Mouse (Mus musculus): ENCODE measurements around the gene Tekt5. TPM values are rescaled to one million over a fixed set of nuclear protein-coding genes. Genes with fewer than 3 reads are reported as not detected.
A peak's percentile ranks its signal among the peaks of the same experiment; 100 is the strongest.

Gene Tekt5
- polyA plus RNA-seq, 1 experiment from 2014 or later, result 18.3 TPM

DNA sequence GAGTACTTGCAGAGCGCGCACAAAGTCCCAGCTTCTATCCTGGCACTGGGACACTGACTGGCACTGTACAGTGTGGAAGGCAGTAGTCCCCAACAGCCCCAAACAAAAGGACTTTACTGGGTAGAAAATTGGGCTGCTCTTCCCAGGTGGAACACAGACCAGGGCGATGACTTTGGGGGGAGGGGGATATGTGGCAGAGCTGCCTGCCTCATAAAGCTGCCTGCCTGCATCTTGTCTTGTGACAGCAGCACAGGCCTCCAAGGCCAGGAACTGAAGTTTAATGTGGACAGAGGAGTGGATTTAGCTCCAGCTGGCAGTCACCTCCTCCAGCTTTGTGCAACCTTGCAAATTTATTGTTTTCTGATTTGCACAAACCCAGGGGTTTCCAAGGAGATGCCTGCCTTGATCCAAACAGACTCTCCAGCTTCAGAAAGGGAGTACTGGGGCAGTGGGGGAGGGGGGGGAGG is 25.8 kb downstream of the Tekt5 start:
- no peaks in the 10 kb centered on the region for H3K27me3 ChIP-seq (ENCODE audit: control insufficient read depth, insufficient read depth, low read depth, low read length)
- peak; percentile 56 for ATAC-seq
- no peak overlapping the region for H3K4me3 ChIP-seq (ENCODE audit: low read depth, low read length)
- H3K4me2 ChIP-seq (ENCODE audit: low read length), result no peak overlapping the region
- no peaks in the 10 kb centered on the region; the same call in 1 of the 2 replicates for H3K4me1 ChIP-seq (ENCODE audit: control insufficient read depth, insufficient read depth, low read length)
- H3K9me3 ChIP-seq (replicated peaks; ENCODE audit: control insufficient read depth, low read length, poor library complexity, severe bottlenecking), result no peaks in the 10 kb centered on the region
- no peaks in the 10 kb centered on the region for H3K36me3 ChIP-seq (ENCODE audit: control insufficient read depth, insufficient read depth, low read length)
- peak overlapping the region; percentile 33; the same call in 1 of the 2 replicates for H3K27ac ChIP-seq (ENCODE audit: low read length)
- WGBS, result 58% methylated on average over 3 of the region's 3 CpGs
- H3K9ac ChIP-seq (ENCODE audit: low read depth, low read length), result no peak overlapping the region

DNA sequence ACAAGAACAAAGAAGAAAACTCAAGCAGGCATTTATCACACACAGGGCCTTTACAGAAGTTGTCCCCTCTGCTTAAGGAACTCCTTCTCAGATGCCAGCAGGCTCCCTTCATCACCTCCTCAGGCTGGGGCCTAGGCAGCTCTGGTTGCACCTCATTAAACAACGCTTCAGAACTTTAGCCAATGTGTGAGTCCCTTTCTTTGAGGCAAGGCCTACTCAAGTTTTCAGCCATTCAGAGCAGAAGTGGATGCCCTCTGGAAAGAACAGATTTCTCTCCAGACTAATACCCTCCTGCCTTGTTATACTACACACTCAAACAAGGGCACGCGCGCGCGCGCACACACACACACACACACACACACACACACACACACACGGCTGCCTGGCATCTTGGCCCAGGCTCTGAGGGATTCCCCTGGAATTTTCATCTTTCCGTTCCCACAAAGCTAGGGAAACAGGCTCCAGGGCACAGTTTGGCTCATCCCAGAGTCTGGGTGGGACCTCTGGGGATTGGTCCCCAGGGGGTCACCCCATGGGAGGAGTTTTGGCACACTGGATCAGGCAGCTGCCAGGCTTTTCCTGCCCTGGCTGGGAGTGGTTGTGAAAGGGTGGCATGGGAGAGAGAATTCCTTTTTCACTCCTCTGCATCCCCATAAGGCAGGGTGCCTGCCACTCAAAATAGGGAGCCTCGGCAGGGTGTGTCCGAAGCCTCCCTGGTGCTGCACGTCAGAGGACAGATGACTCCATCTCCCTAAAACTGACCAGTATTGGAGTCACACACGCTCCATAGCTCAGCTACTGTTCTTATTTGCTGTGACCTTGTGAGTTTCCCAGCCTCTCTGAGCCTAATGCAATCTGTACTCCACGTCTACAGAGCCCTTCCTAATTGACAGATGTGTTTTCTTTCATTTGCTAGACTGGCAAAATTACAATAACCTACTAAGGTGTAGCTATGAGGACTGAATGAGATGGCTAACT is 28.8 kb downstream of the Tekt5 start:
- H3K27ac ChIP-seq (ENCODE audit: low read length), result 0 out of 2 replicates have a peak overlapping the region, but pooled peaks have one; percentile 8
- H3K9me3 ChIP-seq (replicated peaks; ENCODE audit: control insufficient read depth, low read length, poor library complexity, severe bottlenecking), result no peaks in the 10 kb centered on the region
- 73% methylated on average over 14 of the region's 14 CpGs for WGBS
- no peak overlapping the region for H3K4me2 ChIP-seq (ENCODE audit: low read length)
- no peaks in the 10 kb centered on the region for H3K4me1 ChIP-seq (ENCODE audit: control insufficient read depth, insufficient read depth, low read length)
- no peak overlapping the region for H3K4me3 ChIP-seq (ENCODE audit: low read depth, low read length)
- H3K36me3 ChIP-seq (ENCODE audit: control insufficient read depth, insufficient read depth, low read length), result no peaks in the 10 kb centered on the region
- ATAC-seq, result peak; percentile 67
- H3K27me3 ChIP-seq (ENCODE audit: control insufficient read depth, insufficient read depth, low read depth, low read length), result no peaks in the 10 kb centered on the region
- H3K9ac ChIP-seq (ENCODE audit: low read depth, low read length), result no peak overlapping the region

DNA sequence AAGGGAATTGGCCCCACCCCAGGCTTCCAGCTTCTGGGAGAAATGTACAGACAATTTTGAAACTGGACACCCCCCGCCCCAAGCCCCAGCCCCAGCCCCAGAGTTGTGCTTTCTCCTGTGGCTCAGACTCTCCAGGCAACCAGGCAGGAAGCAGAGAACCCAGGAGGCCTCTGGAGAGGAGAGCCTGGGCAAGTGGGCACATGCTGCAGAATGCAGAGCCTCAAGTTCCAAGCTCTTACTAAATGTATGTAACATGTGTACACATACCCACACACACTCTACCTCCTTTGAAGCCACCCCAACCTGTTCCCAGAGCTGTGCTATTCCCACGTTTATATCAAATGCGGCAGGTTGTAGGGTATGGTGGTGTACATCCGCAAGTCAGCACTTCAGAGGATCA is 29.5 kb downstream of the Tekt5 start:
- H3K4me1 ChIP-seq (ENCODE audit: control insufficient read depth, insufficient read depth, low read length), result no peaks in the 10 kb centered on the region
- no peaks in the 10 kb centered on the region for H3K36me3 ChIP-seq (ENCODE audit: control insufficient read depth, insufficient read depth, low read length)
- H3K4me2 ChIP-seq (ENCODE audit: low read length), result no peak overlapping the region
- WGBS, result 77% methylated on average over 4 of the region's 4 CpGs
- no peak overlapping the region for H3K4me3 ChIP-seq (ENCODE audit: low read depth, low read length)
- H3K27ac ChIP-seq (ENCODE audit: low read length), result no peak overlapping the region
- no peak overlapping the region for H3K9ac ChIP-seq (ENCODE audit: low read depth, low read length)
- no peaks in the 10 kb centered on the region for H3K9me3 ChIP-seq (replicated peaks; ENCODE audit: control insufficient read depth, low read length, poor library complexity, severe bottlenecking)
- no peaks in the 10 kb centered on the region for H3K27me3 ChIP-seq (ENCODE audit: control insufficient read depth, insufficient read depth, low read depth, low read length)
- ATAC-seq, result no peak

DNA sequence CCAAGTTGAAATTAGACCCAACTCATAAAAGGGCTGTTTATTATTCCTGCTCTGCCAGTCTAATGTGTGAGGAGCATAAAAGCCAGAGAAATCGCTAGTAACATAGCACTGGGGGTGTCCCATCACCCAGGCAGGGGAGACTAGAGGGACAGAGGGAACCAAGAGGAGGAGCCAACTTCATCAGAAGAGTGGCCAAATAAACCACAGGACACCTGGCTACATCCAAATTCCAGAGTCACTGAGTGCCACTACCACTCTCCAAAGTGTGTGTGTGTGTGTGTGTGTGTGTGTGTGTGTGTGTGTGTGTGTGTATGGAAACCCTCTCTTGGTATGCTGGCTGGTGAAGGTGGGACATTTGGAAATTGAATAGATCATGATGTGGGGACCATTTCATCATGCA is 32.2 kb downstream of the Tekt5 start:
- Histone ChIP-seq H3K4me3 (ENCODE audit: low read depth, low read length) (no peak overlapping the region), H3K4me1 (ENCODE audit: control insufficient read depth, insufficient read depth, low read length) (peaks cover 2% of the 10 kb centered on the region; the same call in 1 of the 2 replicates), H3K27me3 (ENCODE audit: control insufficient read depth, insufficient read depth, low read depth, low read length) (no peaks in the 10 kb centered on the region), H3K27ac (ENCODE audit: low read length) (no peak overlapping the region), H3K9ac (ENCODE audit: low read depth, low read length) (no peak overlapping the region), H3K4me2 (ENCODE audit: low read length) (no peak overlapping the region), H3K9me3 (replicated peaks; ENCODE audit: control insufficient read depth, low read length, poor library complexity, severe bottlenecking) (no peaks in the 10 kb centered on the region), H3K36me3 (ENCODE audit: control insufficient read depth, insufficient read depth, low read length) (no peaks in the 10 kb centered on the region)
- ATAC-seq, result no peak
- WGBS, result 66% methylated on average over 1 of the region's 1 CpGs

DNA sequence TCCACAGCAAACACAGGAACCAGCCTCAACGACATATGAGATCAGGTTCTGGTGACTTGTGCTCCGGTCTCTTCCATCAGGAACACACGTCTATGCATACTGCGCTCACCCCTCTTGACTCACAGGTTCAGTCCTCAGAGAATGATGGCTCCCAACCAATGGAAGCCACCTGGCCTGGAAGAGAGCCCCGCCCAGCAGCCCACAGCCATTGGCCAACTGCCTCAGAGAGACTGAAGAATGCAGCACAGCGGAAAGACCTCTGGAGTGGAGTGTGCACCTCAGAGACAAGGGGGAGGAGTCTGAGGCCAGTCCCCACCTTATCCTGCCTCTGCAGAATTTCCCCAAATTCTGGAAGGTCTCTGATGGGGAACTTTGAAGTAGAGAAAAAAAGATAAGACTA is 36.0 kb downstream of the Tekt5 start:
- Histone ChIP-seq H3K36me3 (ENCODE audit: control insufficient read depth, insufficient read depth, low read length) (no peaks in the 10 kb centered on the region), H3K4me3 (ENCODE audit: low read depth, low read length) (no peak overlapping the region), H3K4me2 (ENCODE audit: low read length) (no peak overlapping the region), H3K9ac (ENCODE audit: low read depth, low read length) (no peak overlapping the region), H3K27ac (ENCODE audit: low read length) (no peak overlapping the region), H3K27me3 (ENCODE audit: control insufficient read depth, insufficient read depth, low read depth, low read length) (no peaks in the 10 kb centered on the region), H3K9me3 (replicated peaks; ENCODE audit: control insufficient read depth, low read length, poor library complexity, severe bottlenecking) (no peaks in the 10 kb centered on the region), H3K4me1 (ENCODE audit: control insufficient read depth, insufficient read depth, low read length) (peaks cover 5% of the 10 kb centered on the region; the same call in 1 of the 2 replicates)
- WGBS, result 88% methylated on average over 6 of the region's 6 CpGs
- no peak for ATAC-seq

DNA sequence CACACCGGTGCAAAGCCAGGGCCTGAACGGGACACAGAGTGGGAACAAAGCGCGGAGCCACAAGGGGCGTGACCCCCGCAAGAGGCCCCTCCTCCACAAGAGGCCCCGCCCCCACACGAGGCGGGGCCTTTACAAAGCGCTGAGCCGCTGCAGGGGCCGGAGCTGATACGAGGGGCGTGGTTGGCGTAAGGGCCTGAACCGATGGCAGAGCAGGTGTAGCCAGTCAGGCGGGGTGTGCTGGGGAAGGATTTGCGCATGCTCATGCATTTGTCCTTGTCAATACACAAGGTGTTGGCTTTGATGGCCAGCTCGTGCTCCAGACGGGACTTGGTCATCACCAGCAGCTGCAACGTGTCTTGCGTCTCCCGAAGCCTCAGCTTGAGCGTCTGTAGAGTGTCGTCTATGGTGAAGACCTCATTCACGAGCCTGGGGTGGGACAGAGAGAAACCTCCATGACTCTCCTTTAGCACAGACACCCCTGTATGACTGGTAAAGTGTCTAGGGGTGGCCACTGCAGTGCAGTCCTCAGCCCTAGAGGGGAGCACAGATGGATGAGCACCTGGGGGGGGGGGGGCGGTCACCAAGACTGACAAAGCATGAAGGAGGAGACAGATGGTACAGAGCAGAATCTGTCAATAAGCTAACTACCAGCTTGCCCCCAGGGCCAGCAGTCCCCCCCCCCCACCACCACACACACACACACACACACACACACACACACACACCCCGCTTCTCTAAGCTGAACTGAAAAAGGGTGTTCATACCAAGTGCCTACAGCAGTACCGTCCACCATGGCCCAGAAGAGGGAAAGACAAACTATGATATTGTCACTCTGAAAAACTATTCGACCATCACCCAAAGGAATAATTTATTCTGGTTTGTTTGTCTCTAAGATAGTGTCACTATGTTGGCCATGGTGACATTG is 37.0 kb downstream of the Tekt5 start:
- peak overlapping the region; percentile 34; the same call in 1 of the 2 replicates for H3K27ac ChIP-seq (ENCODE audit: low read length)
- WGBS, result 16% methylated on average over 29 of the region's 30 CpGs
- no peaks in the 10 kb centered on the region for H3K9me3 ChIP-seq (replicated peaks; ENCODE audit: control insufficient read depth, low read length, poor library complexity, severe bottlenecking)
- H3K9ac ChIP-seq (ENCODE audit: low read depth, low read length), result peak overlapping the region; percentile 62; the same call in 1 of the 2 replicates
- no peaks in the 10 kb centered on the region for H3K27me3 ChIP-seq (ENCODE audit: control insufficient read depth, insufficient read depth, low read depth, low read length)
- H3K4me2 ChIP-seq (ENCODE audit: low read length), result peak overlapping the region; percentile 61
- H3K36me3 ChIP-seq (ENCODE audit: control insufficient read depth, insufficient read depth, low read length), result no peaks in the 10 kb centered on the region
- peak; percentile 91 for ATAC-seq
- peaks cover 5% of the 10 kb centered on the region; the same call in 1 of the 2 replicates for H3K4me1 ChIP-seq (ENCODE audit: control insufficient read depth, insufficient read depth, low read length)
- H3K4me3 ChIP-seq (ENCODE audit: low read depth, low read length), result peak overlapping the region; percentile 31

DNA sequence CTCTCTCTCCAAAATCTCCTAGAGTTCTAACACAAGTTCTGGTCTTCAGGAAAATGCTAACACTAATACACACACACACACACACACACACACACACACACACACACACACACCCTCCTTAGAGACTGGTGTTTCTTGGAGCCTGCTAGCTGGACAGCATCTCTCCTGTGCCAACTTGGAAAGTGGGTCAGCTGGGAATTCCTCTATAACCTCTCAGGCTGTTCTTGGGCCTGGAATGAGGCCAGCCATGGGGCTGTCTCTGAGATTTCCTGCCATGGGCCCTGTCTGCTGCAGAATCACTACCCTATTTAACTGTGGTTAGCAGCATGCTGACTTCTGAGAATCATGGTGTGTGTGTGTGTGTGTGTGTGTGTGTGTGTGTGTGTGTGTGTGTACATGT is 40.3 kb downstream of the Tekt5 start:
- no peak overlapping the region for H3K9ac ChIP-seq (ENCODE audit: low read depth, low read length)
- H3K36me3 ChIP-seq (ENCODE audit: control insufficient read depth, insufficient read depth, low read length), result no peaks in the 10 kb centered on the region
- H3K4me1 ChIP-seq (ENCODE audit: control insufficient read depth, insufficient read depth, low read length), result peaks cover 5% of the 10 kb centered on the region; the same call in 1 of the 2 replicates
- H3K27me3 ChIP-seq (ENCODE audit: control insufficient read depth, insufficient read depth, low read depth, low read length), result no peaks in the 10 kb centered on the region
- H3K4me3 ChIP-seq (ENCODE audit: low read depth, low read length), result no peak overlapping the region
- H3K9me3 ChIP-seq (replicated peaks; ENCODE audit: control insufficient read depth, low read length, poor library complexity, severe bottlenecking), result no peaks in the 10 kb centered on the region
- no peak overlapping the region for H3K4me2 ChIP-seq (ENCODE audit: low read length)
- no peak overlapping the region for H3K27ac ChIP-seq (ENCODE audit: low read length)
- ATAC-seq, result no peak

DNA sequence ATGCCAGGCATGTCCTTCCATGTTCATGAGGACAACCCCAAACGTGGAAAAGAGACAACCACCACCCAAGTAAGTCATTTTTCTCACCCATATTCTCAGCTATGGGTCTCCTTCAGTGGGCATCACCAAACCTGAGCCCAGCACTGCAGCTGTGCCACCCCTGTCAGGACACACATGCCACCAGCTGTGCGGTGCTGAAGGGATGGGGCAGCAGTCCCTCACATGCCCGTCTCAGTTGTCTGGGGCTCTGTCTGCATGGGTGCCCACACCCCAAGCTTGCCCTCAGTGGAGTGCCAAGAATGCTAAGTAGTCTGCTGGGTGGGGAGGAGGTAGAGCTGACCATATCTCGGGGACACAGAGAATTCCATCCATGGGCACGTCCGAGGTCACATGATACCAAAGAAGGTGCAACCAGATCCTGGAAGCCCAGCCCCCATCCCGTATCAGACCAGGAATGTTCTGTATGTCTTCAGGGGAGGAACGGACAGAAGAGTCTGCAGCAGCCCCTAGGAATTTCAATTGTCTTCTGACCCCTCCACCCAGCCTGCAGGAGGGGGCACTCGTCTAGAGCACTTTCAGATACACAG is 44.1 kb downstream of the Tekt5 start:
- Histone ChIP-seq H3K4me3 (ENCODE audit: low read depth, low read length) (no peak overlapping the region), H3K27ac (ENCODE audit: low read length) (no peak overlapping the region), H3K9ac (ENCODE audit: low read depth, low read length) (no peak overlapping the region), H3K36me3 (ENCODE audit: control insufficient read depth, insufficient read depth, low read length) (no peaks in the 10 kb centered on the region), H3K9me3 (replicated peaks; ENCODE audit: control insufficient read depth, low read length, poor library complexity, severe bottlenecking) (no peaks in the 10 kb centered on the region), H3K4me1 (ENCODE audit: control insufficient read depth, insufficient read depth, low read length) (no peaks in the 10 kb centered on the region), H3K27me3 (ENCODE audit: control insufficient read depth, insufficient read depth, low read depth, low read length) (no peaks in the 10 kb centered on the region), H3K4me2 (ENCODE audit: low read length) (no peak overlapping the region)
- 72% methylated on average over 9 of the region's 9 CpGs for WGBS
- no peak for ATAC-seq
